Mouse (Mus musculus): Measurements from ENCODE around the gene Otub1. TPM values are rescaled to one million over a fixed set of nuclear protein-coding genes. Genes with fewer than 3 reads are reported as not detected.

The Otub1 gene
- polyA plus RNA-seq, 1 experiment from 2014 or later, result 157 TPM

DNA sequence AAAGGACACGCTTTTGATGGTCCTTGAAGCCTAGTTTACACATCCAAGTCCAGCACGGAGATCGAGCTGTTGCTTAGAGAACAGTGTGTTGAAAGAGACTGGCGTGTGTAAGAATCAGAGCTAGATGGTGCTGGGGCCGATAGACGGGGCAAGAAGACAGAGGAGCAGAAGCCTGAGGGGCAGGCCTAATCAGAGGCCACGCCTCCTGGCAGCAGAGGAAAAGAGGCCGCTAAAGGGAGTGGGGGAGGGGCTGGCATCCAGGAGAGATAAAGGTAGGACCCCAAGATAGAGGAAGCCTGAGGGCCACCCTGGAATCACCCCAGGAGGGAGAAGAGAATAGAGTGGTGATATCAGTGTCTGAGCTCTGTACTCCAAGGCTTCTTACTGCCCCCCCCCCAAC, 34.7 kb downstream of the Otub1 start:
- Histone ChIP-seq H3K27ac (ENCODE audit: low read length) (no peak overlapping the region), H3K36me3 (ENCODE audit: control insufficient read depth, insufficient read depth, low read length) (no peaks in the 10 kb centered on the region), H3K9me3 (replicated peaks; ENCODE audit: control insufficient read depth, low read length) (no peaks in the 10 kb centered on the region), H3K9ac (ENCODE audit: low read length) (0 out of 2 replicates have a peak overlapping the region, but pooled peaks have one; percentile 21), H3K27me3 (ENCODE audit: control insufficient read depth, insufficient read depth, low read length) (peaks cover 12% of the 10 kb centered on the region), H3K4me3 (replicated peaks; ENCODE audit: low read length) (no peak overlapping the region), H3K4me2 (ENCODE audit: low read depth, low read length) (no peak overlapping the region), H3K4me1 (ENCODE audit: control insufficient read depth, insufficient read depth, low read length) (peaks cover 27% of the 10 kb centered on the region)
- no peak for ATAC-seq (ENCODE audit: insufficient read depth, low FRiP score)
- 19% methylated on average over 8 of the region's 8 CpGs for WGBS

DNA sequence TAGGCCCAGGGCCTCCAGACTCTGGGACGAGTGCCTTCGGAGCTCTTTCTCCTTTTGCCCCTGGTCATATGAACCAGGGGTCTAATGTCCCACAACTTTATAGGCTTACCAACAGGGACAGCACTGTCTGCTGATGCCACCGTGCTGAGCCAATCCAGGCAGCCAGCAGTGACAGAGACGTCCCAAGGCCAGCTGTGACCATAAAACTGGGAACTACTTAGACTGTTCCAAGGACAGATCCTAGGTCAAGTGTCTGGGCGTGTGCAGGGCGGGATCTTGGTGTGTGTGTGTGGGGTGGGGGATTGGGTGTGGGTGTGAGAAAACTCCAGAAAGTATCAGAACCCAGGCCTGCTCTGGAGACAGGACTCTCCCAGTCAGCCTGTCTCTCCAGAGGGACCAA, 35.2 kb downstream of the Otub1 start:
- Histone ChIP-seq H3K27ac (ENCODE audit: low read length) (no peak overlapping the region), H3K27me3 (ENCODE audit: control insufficient read depth, insufficient read depth, low read length) (peaks cover 15% of the 10 kb centered on the region), H3K9ac (ENCODE audit: low read length) (no peak overlapping the region), H3K36me3 (ENCODE audit: control insufficient read depth, insufficient read depth, low read length) (no peaks in the 10 kb centered on the region), H3K4me1 (ENCODE audit: control insufficient read depth, insufficient read depth, low read length) (peaks cover 25% of the 10 kb centered on the region), H3K4me3 (replicated peaks; ENCODE audit: low read length) (no peak overlapping the region), H3K4me2 (ENCODE audit: low read depth, low read length) (no peak overlapping the region), H3K9me3 (replicated peaks; ENCODE audit: control insufficient read depth, low read length) (no peaks in the 10 kb centered on the region)
- no peak for ATAC-seq (ENCODE audit: insufficient read depth, low FRiP score)
- 77% methylated on average over 6 of the region's 6 CpGs for WGBS

DNA sequence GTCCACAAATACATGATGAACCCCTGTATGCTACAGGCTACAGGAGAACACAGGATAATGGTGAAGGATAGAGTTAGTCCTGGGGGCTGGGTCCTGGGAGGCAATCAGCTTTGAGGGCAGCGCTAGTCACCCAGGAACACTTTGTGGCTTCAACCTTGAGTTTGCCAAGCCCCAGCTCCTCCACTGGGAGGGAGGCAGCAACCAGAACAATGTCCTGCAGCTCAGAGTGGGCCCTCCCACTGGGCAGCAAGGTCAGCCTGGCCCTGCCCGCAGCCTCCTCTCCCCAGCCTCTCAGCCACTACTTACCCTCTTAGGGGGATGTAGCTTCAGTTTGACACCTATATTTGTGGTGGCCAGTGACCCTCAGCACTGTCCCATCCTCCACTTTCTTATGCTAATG, 37.7 kb downstream of the Otub1 start:
- Histone ChIP-seq H3K36me3 (ENCODE audit: control insufficient read depth, insufficient read depth, low read length) (no peaks in the 10 kb centered on the region), H3K4me2 (ENCODE audit: low read depth, low read length) (no peak overlapping the region), H3K4me1 (ENCODE audit: control insufficient read depth, insufficient read depth, low read length) (peaks cover 34% of the 10 kb centered on the region), H3K27me3 (ENCODE audit: control insufficient read depth, insufficient read depth, low read length) (peaks cover 27% of the 10 kb centered on the region), H3K9ac (ENCODE audit: low read length) (no peak overlapping the region), H3K27ac (ENCODE audit: low read length) (no peak overlapping the region), H3K4me3 (replicated peaks; ENCODE audit: low read length) (no peak overlapping the region), H3K9me3 (replicated peaks; ENCODE audit: control insufficient read depth, low read length) (no peaks in the 10 kb centered on the region)
- 49% methylated on average over 2 of the region's 2 CpGs for WGBS
- no peak for ATAC-seq (ENCODE audit: insufficient read depth, low FRiP score)

DNA sequence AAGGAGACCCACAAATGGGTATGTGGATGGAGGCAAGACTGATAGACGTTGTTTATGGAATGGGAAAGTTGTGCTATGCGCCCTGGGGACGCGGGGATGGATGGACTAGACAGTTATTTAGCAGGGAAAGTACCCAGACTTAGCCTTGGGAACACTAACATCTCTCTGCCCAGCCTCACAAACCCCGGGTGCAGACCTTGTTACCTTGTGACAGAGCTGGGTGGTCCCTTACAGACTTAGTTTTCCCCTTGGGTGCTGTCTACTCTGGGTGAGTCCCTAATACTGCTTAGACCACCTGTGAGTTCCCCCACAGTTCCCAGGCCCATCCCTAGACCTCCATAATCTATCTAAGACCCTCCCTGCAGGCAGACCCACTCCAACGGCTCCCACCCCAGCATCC, 39.3 kb downstream of the Otub1 start:
- no peaks in the 10 kb centered on the region for H3K9me3 ChIP-seq (replicated peaks; ENCODE audit: control insufficient read depth, low read length)
- no peak for ATAC-seq (ENCODE audit: insufficient read depth, low FRiP score)
- H3K4me1 ChIP-seq (ENCODE audit: control insufficient read depth, insufficient read depth, low read length), result peaks cover 26% of the 10 kb centered on the region
- 13% methylated on average over 6 of the region's 6 CpGs for WGBS
- H3K27ac ChIP-seq (ENCODE audit: low read length), result no peak overlapping the region
- no peaks in the 10 kb centered on the region for H3K36me3 ChIP-seq (ENCODE audit: control insufficient read depth, insufficient read depth, low read length)
- H3K9ac ChIP-seq (ENCODE audit: low read length), result no peak overlapping the region
- no peak overlapping the region for H3K4me2 ChIP-seq (ENCODE audit: low read depth, low read length)
- no peak overlapping the region for H3K4me3 ChIP-seq (replicated peaks; ENCODE audit: low read length)
- peaks cover 27% of the 10 kb centered on the region for H3K27me3 ChIP-seq (ENCODE audit: control insufficient read depth, insufficient read depth, low read length)

DNA sequence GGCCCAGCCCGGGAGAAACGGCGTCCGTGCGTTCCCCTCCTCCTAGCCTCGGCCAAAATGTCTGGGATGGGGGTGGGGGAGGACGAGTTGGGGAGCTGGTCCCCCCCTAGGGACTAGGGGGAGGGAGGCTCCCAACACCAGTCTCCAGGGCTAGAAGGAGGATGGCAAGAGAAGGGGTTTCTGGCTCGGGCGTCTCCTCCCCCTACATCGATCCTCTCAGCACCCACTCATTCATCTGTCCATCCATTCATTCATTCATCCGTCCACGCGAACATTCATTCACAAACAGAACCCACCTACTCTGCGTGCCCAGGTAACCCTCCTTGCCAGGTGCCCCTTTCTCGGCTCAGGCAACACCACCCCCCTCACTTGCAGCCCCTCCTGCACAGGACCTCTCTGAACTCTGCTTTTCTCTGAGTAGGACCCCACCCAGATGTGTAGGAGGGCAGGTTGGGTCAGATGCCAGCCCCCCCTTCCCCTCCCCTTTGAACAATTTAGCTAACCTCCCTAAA, 39.9 kb downstream of the Otub1 start:
- peak overlapping the region; percentile 78 for H3K9ac ChIP-seq (ENCODE audit: low read length)
- H3K27me3 ChIP-seq (ENCODE audit: control insufficient read depth, insufficient read depth, low read length), result peaks cover 27% of the 10 kb centered on the region
- H3K4me1 ChIP-seq (ENCODE audit: control insufficient read depth, insufficient read depth, low read length), result peaks cover 21% of the 10 kb centered on the region
- 4% methylated on average over 15 of the region's 15 CpGs for WGBS
- no peak overlapping the region for H3K27ac ChIP-seq (ENCODE audit: low read length)
- H3K4me3 ChIP-seq (replicated peaks; ENCODE audit: low read length), result peak overlapping the region; percentile 69
- 0 out of 2 replicates have a peak, but pooled peaks have one; percentile 27 for ATAC-seq (ENCODE audit: insufficient read depth, low FRiP score)
- H3K36me3 ChIP-seq (ENCODE audit: control insufficient read depth, insufficient read depth, low read length), result no peaks in the 10 kb centered on the region
- peak overlapping the region; percentile 100 for H3K4me2 ChIP-seq (ENCODE audit: low read depth, low read length)
- no peaks in the 10 kb centered on the region for H3K9me3 ChIP-seq (replicated peaks; ENCODE audit: control insufficient read depth, low read length)

DNA sequence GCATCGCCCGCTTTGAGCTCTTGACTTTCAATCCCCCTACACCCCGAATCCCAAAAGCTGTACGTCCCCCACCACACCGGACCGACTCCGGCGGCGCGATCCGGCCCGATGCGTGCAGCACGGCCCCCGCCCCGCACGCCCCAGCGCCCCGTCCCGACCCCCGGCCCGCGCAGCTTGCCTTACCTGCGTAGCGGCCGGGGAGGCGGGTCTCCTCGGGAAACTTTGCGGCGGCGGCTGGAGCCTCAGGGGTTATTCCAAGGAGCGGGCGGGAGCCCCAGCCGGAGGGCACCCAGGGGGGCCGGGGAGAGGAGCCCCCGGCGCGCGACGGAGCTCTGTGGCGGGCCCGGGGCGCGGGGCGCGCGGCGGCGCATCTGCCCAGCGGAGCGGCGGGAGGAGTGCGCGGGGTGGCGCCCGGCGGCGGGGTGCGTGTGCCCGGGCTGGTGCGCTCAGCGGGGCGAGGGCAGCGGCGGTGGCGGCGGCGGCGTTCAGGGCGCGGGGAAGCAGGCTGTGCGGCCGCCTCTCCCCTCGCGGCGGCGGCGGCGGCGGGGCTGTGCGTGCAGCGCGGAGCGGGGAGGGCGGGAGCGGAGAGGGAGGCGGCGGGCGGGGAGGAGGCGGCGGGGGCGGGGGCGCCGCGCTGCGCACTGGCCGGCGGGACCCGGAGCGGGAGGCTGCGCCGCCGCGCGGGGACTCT, 40.5 kb downstream of the Otub1 start:
- no peak; the same call in 1 of the 2 replicates for ATAC-seq (ENCODE audit: insufficient read depth, low FRiP score)
- Histone ChIP-seq H3K27ac (ENCODE audit: low read length) (no peak overlapping the region), H3K9ac (ENCODE audit: low read length) (peak overlapping the region; percentile 78), H3K9me3 (replicated peaks; ENCODE audit: control insufficient read depth, low read length) (no peaks in the 10 kb centered on the region), H3K4me3 (replicated peaks; ENCODE audit: low read length) (peak overlapping the region; percentile 69), H3K27me3 (ENCODE audit: control insufficient read depth, insufficient read depth, low read length) (peaks cover 27% of the 10 kb centered on the region), H3K36me3 (ENCODE audit: control insufficient read depth, insufficient read depth, low read length) (no peaks in the 10 kb centered on the region), H3K4me2 (ENCODE audit: low read depth, low read length) (peak overlapping the region; percentile 100), H3K4me1 (ENCODE audit: control insufficient read depth, insufficient read depth, low read length) (peaks cover 18% of the 10 kb centered on the region)
- 1% methylated on average over 52 of the region's 105 CpGs for WGBS

DNA sequence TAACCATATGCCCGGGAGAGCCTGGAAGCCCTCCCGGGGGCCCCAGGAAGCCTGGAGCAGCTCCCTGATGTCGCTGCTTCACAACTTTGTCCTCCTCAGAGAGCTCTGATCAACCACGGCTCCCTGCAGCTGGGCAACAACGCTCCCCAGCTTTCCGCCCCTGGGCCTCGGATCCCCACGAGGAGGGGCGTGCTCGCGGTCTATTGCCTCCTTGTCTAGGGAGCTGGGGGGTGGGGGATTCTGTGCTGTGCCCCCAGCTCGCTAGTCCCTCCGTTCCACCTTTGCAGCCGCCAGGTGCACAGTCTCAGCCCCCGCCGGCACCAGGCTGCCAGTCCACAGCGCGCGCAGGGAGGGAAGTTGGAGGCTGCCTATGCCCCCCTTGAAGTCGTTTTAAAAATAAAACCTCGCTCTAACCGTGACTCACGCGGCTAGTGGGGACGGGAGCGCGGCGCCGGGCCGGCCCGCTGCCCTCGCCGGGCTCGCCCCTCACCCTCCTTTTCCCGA, 41.2 kb downstream of the Otub1 start:
- Histone ChIP-seq H3K36me3 (ENCODE audit: control insufficient read depth, insufficient read depth, low read length) (no peaks in the 10 kb centered on the region), H3K9me3 (replicated peaks; ENCODE audit: control insufficient read depth, low read length) (no peaks in the 10 kb centered on the region), H3K4me3 (replicated peaks; ENCODE audit: low read length) (peak overlapping the region; percentile 69), H3K4me2 (ENCODE audit: low read depth, low read length) (peak overlapping the region; percentile 100), H3K4me1 (ENCODE audit: control insufficient read depth, insufficient read depth, low read length) (peaks cover 26% of the 10 kb centered on the region), H3K27ac (ENCODE audit: low read length) (no peak overlapping the region), H3K9ac (ENCODE audit: low read length) (peak overlapping the region; percentile 78), H3K27me3 (ENCODE audit: control insufficient read depth, insufficient read depth, low read length) (peaks cover 27% of the 10 kb centered on the region)
- no peak; the same call in 1 of the 2 replicates for ATAC-seq (ENCODE audit: insufficient read depth, low FRiP score)
- under 1% methylated on average over 35 of the region's 35 CpGs for WGBS

DNA sequence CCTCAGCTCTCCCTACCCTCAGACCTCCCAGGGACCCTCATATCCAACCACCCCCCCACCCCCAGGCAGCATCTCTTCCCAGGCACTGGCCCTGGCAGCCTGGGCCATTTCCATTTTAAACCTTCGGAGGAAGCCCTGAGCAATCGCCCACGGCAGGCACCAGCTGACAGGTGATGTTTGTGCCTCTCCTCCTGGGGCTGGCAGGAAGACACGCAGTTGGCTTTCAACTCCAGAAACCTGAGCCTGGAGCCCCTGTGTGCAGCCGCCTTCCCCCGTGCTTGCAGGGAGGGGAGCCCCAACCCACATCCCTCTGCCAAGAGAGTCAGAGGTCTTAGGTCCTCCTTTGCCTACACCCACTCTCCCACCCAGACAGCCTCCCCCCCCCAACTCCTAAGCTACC, 41.9 kb downstream of the Otub1 start:
- Histone ChIP-seq H3K9ac (ENCODE audit: low read length) (peak overlapping the region; percentile 78; the same call in 1 of the 2 replicates), H3K36me3 (ENCODE audit: control insufficient read depth, insufficient read depth, low read length) (no peaks in the 10 kb centered on the region), H3K27me3 (ENCODE audit: control insufficient read depth, insufficient read depth, low read length) (peaks cover 27% of the 10 kb centered on the region), H3K4me2 (ENCODE audit: low read depth, low read length) (peak overlapping the region; percentile 100), H3K4me3 (replicated peaks; ENCODE audit: low read length) (peak overlapping the region; percentile 69), H3K27ac (ENCODE audit: low read length) (no peak overlapping the region), H3K9me3 (replicated peaks; ENCODE audit: control insufficient read depth, low read length) (no peaks in the 10 kb centered on the region), H3K4me1 (ENCODE audit: control insufficient read depth, insufficient read depth, low read length) (peaks cover 28% of the 10 kb centered on the region)
- 17% methylated on average over 6 of the region's 6 CpGs for WGBS
- ATAC-seq (ENCODE audit: insufficient read depth, low FRiP score), result no peak

DNA sequence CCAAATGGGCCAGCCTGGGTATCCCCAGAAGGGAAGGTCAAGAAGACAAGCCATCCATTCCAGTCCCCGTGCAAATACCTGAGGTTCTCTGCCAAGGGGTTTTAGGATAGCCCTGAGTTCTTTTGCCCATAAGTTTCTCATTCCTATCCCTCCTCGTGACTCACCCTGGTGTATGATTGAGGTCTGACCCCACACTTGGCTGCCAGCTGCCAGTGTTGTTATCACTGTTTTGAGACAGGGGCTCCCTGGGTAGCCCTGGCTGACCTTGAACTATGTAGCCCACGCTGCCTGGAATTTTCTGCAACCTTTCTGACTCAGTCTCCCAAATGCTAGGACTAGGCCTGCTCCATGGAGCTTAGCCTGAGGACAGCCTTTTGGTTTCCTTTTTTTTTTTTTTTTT, 45.1 kb downstream of the Otub1 start:
- no peak overlapping the region for H3K4me2 ChIP-seq (ENCODE audit: low read depth, low read length)
- H3K27me3 ChIP-seq (ENCODE audit: control insufficient read depth, insufficient read depth, low read length), result peaks cover 12% of the 10 kb centered on the region
- no peak overlapping the region for H3K9ac ChIP-seq (ENCODE audit: low read length)
- H3K4me3 ChIP-seq (replicated peaks; ENCODE audit: low read length), result no peak overlapping the region
- 75% methylated on average over 3 of the region's 3 CpGs for WGBS
- H3K27ac ChIP-seq (ENCODE audit: low read length), result no peak overlapping the region
- H3K9me3 ChIP-seq (replicated peaks; ENCODE audit: control insufficient read depth, low read length), result no peaks in the 10 kb centered on the region
- ATAC-seq (ENCODE audit: insufficient read depth, low FRiP score), result no peak
- peaks cover 28% of the 10 kb centered on the region for H3K4me1 ChIP-seq (ENCODE audit: control insufficient read depth, insufficient read depth, low read length)
- no peaks in the 10 kb centered on the region for H3K36me3 ChIP-seq (ENCODE audit: control insufficient read depth, insufficient read depth, low read length)
